Mouse (Mus musculus): ENCODE results near the gene Prpf4b.
"Not testable (repeated sequence)": the region's sequence is repeated elsewhere in the genome, so short reads cannot be mapped to it uniquely, and the experiment has no call there.

Prpf4b gene

DNA sequence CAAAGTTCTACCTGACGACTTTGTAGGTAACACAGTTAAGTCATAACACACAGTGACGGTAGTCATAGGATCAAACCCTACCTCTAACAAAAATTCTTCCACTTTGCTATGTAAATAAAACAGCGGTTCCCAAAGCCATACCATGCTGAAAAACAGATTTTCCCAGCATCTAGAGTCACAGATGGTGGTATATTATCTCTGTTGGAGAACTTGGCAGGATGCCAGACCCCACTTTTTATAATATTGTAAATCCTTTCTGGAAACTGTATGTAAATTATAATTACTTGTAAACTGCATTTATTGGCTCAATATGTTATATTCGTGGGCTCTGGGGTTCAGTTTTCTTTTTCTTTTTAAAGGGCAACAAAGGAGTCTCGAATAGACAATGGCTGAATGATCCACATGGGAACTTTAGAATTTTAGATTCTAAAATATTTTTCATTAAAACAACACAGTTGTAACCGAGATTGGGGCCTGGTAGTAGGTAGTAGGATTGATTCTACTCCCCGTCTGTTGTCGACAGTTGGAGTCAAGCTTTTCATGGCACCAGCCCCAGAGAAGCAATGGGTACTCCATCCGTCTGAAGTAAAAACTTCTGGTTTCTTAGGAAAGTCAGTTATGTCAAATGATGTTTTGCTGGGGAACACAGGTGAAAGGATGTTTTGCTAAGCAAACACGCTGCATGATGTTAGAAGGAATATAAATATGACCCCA lies 60.0 kb downstream of the Prpf4b start:
- DNase-seq (ENCODE audit: low read depth, low spot score), result no peak

DNA sequence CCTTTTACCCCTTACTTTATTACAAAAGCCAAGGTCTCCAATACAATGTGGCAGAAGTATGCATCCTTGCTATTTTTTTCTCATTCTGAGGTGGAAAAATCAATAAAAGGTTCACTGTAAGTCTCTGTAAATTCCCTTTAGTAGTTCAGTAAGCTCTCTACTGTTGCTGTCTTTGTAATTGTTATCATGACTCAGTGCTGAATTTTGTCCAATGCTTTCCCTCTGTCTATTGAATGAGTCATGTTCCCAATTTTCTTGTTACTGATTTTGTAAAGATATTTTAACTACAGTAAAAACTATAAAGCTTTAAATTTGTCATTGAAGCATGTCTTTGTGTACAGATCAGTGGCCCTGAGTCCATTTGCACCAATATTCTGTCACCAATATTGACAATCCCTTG lies 67.3 kb downstream of the Prpf4b start:
- no peak for DNase-seq (ENCODE audit: low read depth, low spot score)

DNA sequence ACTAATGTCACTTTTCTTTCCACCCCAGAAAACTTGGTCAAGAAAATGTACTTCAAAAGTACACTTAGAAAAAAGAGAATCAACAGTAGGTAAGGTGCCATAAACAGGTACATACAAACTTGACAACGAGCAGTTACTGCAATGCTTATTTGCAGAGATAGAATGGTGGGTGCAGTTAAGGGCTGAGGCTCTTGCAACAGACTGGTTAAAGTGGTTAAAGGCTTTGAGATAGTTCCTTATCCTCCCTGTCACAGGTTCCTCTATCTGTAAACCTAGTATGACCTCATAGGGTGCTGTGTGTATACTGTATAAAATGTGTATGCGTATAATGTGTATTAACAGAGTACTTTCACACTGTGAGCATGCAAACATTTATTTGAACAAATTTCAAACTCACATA lies 76.3 kb downstream of the Prpf4b start:
- not testable (repeated sequence) for DNase-seq (ENCODE audit: low read depth, low spot score)
